Mouse (Mus musculus): Measurements from ENCODE around the gene Smim26.

Gene Smim26

GRCm38 (mm10) chr2:144593951-144594651 is at the start of gene Smim26:
Smim26 (plus strand) TSS chr2:144594054.
- DNase-seq (ENCODE audit: low read depth, low spot score): peak; percentile 93

DNA sequence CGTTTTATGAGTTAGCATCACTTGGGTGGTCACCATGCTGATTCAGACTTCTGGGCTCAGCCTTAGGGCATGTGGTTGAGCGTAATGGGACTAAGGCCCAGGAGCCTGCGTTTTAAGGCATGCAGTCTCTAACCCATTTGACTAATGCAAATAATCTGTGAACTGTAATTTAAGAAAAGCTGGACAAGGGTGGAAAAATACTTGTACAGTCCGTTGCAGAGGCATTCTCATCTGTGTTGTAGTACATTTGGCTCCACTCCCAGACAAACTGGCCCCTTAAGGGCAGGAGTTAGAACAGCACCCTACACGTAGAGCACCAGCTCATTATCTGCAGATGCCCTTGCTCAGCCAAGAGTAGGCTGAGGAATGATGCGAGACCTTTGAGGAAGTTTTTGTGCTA is 49.2 kb upstream of the Smim26 start:
- DNase-seq (ENCODE audit: low read depth, low spot score): no peak

DNA sequence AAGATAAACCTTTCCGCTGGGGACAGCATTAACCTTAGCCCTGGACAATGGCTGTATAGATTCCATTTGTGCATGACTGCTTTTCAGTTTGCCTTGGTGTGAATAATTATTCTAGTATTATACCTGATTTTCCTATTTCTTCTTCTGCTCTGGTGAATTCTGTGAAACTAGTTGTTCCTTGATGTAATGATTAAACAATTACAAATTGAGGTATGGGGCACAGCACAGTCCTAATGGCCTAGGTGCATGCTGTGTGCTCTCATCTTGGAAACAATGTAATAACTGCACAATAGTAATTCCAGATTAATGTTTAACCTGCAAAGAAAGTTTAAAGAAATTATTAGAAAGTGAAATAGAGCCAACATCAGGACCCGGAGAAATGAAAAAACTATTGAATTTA is 48.8 kb upstream of the Smim26 start:
- DNase-seq (ENCODE audit: low read depth, low spot score): no peak

GRCm38 (mm10) chr2:144545481-144545880 is 48.4 kb upstream of the Smim26 start:
- DNase-seq (ENCODE audit: low read depth, low spot score): no peak

DNA sequence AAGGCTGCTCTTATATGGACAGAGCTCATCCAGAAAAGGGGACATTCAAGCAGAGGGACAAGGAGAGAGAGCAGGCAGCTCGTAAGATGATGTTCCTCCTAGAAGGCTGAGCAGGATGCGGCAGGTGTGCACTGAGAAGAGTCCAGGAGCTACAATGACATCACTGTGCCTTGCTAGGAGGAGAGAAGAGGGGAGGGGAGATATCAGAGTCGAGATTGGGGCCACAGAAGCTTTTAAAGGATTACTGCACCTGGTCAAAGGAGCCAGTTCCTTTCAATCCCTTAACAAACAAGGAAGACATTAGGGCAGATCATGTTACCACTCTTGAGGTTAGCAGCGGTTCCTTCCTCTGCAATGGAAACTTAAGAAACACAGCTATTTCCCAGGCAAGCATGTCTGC is 46.3 kb upstream of the Smim26 start:
- no peak for DNase-seq (ENCODE audit: low read depth, low spot score)

DNA sequence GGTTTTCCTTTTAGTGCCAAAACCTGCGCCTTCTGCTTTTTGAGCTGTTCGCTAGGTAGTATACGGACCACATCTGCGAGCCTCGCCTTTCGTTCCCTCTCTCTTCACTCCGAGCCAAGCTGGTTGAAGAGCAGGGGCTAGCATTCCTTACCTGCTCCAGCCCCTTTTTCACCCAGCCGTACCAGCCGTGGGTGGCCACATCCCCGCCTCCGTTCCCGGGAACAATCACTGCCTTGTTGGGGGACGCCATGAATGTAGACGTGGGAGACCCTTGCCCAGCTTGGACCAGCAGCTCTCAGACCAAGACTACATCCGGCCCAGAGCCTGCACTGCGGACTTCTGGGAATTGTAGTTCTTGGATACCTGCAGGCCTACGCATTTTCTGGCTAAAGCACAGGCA is 43.3 kb upstream of the Smim26 start, which contains the start of gene Rbbp9:
TSS of gene Rbbp9 (minus strand) at position 341 of the 400 bp plus-strand sequence.
- DNase-seq (ENCODE audit: low read depth, low spot score): peak; percentile 91

DNA sequence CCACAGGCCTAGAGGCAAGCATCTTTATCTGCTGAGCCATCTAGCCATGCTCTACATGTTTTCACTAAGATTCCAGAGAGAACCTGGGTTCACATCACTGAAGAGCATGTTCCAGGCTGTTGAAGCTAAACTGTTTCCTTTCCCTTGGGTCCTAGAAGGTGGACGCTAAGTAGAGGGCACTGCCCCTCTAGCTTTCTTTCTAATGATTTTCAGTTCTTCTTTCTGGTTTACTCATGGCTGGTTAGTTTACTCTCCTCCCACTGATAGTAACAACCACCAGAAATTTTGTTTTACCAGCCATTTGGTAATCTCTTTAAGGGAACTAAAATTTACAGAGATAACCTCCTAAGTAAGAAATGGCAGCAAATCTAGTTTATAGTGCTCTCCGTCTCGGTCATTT is 39.9 kb upstream of the Smim26 start:
- DNase-seq (ENCODE audit: low read depth, low spot score): no peak

DNA sequence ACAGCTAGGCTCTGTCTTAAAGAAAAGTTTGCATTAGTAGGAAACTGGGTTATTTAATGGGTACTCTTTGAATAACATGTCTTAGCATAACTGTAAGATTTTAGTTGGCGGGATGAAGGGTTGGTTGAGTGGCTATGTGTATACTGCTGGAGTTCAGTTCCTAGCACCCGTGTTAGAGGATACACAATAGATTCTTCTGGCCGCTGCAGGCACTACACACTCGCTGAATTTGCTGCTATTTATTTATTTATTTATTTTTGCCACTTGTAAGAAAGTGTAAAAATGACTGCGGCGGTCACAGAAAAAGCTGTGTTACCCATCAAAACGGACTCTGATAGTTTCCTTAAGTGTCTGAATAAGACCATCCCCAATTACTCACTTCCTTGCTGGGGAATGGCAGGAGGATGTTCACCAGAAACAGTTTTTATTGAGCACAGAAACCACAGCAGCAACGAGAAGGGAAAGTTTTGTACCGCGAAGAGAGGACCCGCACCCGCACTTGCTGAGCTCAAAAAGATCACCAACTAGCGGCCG is 38.5 kb upstream of the Smim26 start:
- DNase-seq (ENCODE audit: low read depth, low spot score): no peak

GRCm38 (mm10) chr2:144555820-144556552 is 37.9 kb upstream of the Smim26 start, which contains the start of gene Sec23b:
Sec23b (plus strand) TSS chr2:144556229.
- DNase-seq (ENCODE audit: low read depth, low spot score): peak; percentile 99

GRCm38 (mm10) chr2:144588723-144589122 is 5.1 kb upstream of the Smim26 start:
- peak; percentile 69 for DNase-seq (ENCODE audit: low read depth, low spot score)

GRCm38 (mm10) chr2:144593036-144593435 is 818 bp upstream of the Smim26 start:
- peak; percentile 75 for DNase-seq (ENCODE audit: low read depth, low spot score)

DNA sequence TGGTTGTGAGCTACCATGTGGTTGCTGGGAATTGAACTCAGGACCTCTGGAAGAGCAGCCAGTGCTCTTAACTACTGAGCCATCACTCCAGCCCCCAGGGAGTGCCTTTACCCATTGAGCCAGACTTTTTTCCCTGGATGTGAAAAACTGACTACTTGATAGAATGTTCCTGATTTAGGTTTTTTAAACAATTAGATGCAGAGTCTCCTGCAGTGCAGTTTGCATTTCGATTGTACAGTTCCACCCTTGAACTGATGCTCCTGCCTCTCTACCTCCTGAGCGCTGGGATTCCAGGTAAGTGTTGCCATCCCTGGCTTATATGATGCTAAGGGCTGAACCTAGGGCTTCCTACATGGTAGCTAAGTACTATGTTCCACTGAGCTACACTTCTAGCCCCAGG is 4.2 kb downstream of the Smim26 start:
- DNase-seq (ENCODE audit: low read depth, low spot score): peak; percentile 82

GRCm38 (mm10) chr2:144599831-144600687 is 6.2 kb downstream of the Smim26 start, which contains the start of gene Dtd1:
Dtd1 (plus strand) TSS chr2:144599897.
- peak; percentile 89 for DNase-seq (ENCODE audit: low read depth, low spot score)

GRCm38 (mm10) chr2:144601576-144601975 is 7.7 kb downstream of the Smim26 start:
- no peak for DNase-seq (ENCODE audit: low read depth, low spot score)

DNA sequence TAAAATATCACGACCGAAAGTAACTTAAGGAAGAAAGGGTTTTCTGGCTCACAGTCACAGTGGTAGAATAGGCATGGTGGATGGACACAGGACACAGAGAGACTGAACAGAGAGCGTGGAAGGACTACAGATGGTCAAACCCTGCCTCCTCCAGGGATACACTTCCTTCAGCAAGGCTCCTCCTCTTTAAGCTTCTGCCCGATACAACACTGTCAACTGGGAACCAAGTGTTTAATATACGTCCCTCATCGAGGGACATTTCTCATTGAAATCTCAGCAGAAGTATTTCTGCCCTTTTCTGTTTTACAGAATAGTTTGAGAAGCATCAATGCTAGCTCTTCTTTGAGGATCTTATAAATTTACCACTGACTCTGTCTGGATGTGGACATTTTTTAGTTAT is 20.1 kb downstream of the Smim26 start:
- no peak for DNase-seq (ENCODE audit: low read depth, low spot score)

DNA sequence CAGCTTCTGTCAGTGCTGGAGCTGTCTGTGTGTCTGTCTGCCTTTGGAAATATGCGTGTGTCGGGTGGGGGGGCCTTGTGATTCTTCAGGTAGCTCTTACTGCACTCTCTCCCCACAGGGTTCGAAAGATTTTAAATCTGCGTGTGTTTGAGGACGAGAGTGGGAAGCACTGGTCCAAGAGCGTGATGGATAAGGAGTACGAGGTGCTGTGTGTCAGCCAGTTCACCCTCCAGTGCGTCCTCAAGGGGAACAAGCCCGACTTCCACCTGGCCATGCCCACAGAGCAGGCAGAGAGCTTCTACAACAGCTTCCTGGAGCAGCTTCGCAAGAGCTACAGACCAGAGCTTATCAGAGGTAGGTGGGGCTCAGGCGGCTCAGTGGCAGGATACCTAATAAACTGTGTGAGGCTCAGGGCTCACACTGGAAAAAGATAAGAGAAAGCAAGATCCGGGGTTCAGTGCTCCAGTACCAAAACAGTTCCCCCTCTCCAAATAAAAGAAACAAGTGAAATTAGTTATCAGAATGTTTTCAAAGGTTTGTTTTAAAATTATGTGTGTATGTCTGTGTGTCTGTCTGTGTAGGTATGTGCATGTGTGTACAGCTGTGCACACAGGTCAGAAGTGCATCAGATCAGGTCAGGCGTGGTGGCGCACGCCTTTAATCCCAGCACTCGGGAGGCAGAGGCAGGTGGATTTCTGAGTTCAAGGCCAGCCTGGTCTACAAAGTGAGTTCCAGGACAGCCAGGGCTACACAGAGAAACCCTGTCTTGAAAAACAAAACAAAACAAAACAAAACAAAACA is 23.4 kb downstream of the Smim26 start:
- no peak for DNase-seq (ENCODE audit: low read depth, low spot score)

- DNase-seq (ENCODE audit: low read depth, low spot score): no peak
Observed at GRCm38 (mm10) chr2:144621491-144621890, 27.6 kb downstream of the Smim26 start.

DNA sequence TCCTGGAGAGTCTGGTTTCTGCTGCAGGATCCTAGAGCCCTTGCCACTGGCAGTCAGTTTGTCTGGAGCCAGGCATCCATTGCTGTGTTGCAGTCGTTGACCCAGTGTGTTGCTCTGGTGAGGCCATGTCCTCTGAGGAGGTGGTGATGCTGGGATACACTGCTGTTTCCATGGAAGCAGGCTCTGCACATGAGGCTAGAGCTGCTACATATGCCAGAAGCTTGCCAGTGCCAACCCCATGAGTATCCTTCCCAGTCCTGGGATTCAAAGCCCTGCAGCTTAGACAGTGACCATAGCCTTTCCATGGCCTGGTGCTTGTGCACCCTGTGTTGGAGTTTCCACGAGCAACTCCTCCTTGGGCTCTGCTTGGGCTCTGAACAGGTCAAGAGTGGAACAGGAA is 39.7 kb downstream of the Smim26 start:
- DNase-seq (ENCODE audit: low read depth, low spot score): no peak

GRCm38 (mm10) chr2:144634231-144634630 is 40.4 kb downstream of the Smim26 start:
- no peak for DNase-seq (ENCODE audit: low read depth, low spot score)

DNA sequence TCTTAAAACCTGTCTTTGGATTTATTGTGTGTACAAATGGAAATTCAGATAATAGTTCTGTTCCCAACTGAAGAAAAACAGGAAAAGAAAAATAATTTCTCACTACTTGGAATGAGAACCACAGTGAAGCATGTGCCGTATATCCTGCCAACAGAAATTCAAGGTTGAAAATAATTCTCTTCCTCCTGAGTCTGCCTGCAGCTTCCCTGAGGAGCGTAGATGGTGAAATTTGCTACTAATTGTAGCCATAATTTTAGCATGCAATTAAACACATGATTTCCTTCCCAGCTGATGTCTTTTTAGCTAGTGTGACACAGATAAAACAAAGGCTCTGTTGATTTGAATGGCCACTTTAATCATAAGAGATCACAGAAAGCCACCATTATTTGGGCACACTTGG is 40.9 kb downstream of the Smim26 start:
- no peak for DNase-seq (ENCODE audit: low read depth, low spot score)
